Mouse (Mus musculus) myocyte (in vitro differentiated cells): ENCODE data around the gene D11Wsu47e. TPM values are rescaled to one million over a fixed set of nuclear protein-coding genes. Genes with fewer than 3 reads are reported as not detected.

Experiments used
- H3K27me3 ChIP-seq: one replicate; pipeline ENCODE4 v1.6.1; 2011; ENCODE audit not compliant: control insufficient read depth, insufficient read depth, insufficient read length
- H3K36me3 ChIP-seq: one replicate; pipeline ENCODE4 v1.6.1; 2011; ENCODE audit not compliant: control insufficient read depth, insufficient read depth
- H3K4me2 ChIP-seq: one replicate; pipeline ENCODE4 v1.6.1; 2011; ENCODE audit warnings: low read depth, control low read depth
- H3K4me3 ChIP-seq: one replicate; pipeline ENCODE4 v1.5.1; 2011; ENCODE audit warnings: mild to moderate bottlenecking, control low read depth, moderate library complexity
- H3K79me2 ChIP-seq: one replicate; pipeline ENCODE4 v1.6.1; 2011; ENCODE audit not compliant: control insufficient read depth, insufficient read depth
- H3ac ChIP-seq: one replicate; pipeline ENCODE4 v1.6.1; 2011; ENCODE audit not compliant: control insufficient read depth, insufficient read length
- CEBPB ChIP-seq: IDR thresholded peaks from 2 replicates; pipeline ENCODE4 v1.6.1; 2011; ENCODE audit warnings: mild to moderate bottlenecking, moderate library complexity; ENCODE audit not compliant: poor library complexity, insufficient read depth, severe bottlenecking
- E2F4 ChIP-seq: IDR thresholded peaks from one replicate; pipeline ENCODE4 v1.6.1; 2011; ENCODE audit warnings: mild to moderate bottlenecking, control low read depth, moderate library complexity; ENCODE audit not compliant: insufficient read depth
- MAX ChIP-seq: IDR thresholded peaks from one replicate; pipeline ENCODE4 v1.6.1; 2011; ENCODE audit warnings: low read depth, mild to moderate bottlenecking, control low read depth
- MYOD1 ChIP-seq, 3 experiments: IDR thresholded peaks; one replicate each; pipeline ENCODE4 v1.6.1; 2011; ENCODE audit warnings: control low read depth in 2 of 3, low read depth in 2 of 3, mild to moderate bottlenecking in 2 of 3, moderate library complexity in 1 of 3; ENCODE audit not compliant: insufficient read length in 2 of 3, control insufficient read depth in 1 of 3
- MYOG ChIP-seq, 3 experiments: IDR thresholded peaks; one replicate each; pipeline ENCODE4 v1.6.1; 2011; ENCODE audit warnings: control low read depth in 2 of 3, low read depth in 2 of 3, mild to moderate bottlenecking in 2 of 3; ENCODE audit not compliant: insufficient read length in 2 of 3, control insufficient read depth in 1 of 3, insufficient read depth in 1 of 3
- POLR2A ChIP-seq: IDR thresholded peaks from one replicate; pipeline ENCODE4 v1.6.1; 2011; ENCODE audit warnings: low read depth, mild to moderate bottlenecking, control low read depth, moderate library complexity; ENCODE audit not compliant: insufficient read length
- POLR2AphosphoS2 ChIP-seq: IDR thresholded peaks from one replicate; pipeline ENCODE4 v1.6.1; 2011; ENCODE audit warnings: low read depth, control low read depth; ENCODE audit not compliant: insufficient read length
- REST ChIP-seq: IDR thresholded peaks from one replicate; pipeline ENCODE4 v1.6.1; 2011; ENCODE audit warnings: mild to moderate bottlenecking, control low read depth, moderate library complexity; ENCODE audit not compliant: insufficient read depth, insufficient read length
- SRF ChIP-seq: IDR thresholded peaks from one replicate; pipeline ENCODE4 v1.6.1; 2011; ENCODE audit warnings: low read depth; ENCODE audit not compliant: control insufficient read depth, insufficient read length
- TCF12 ChIP-seq: IDR thresholded peaks from one replicate; pipeline ENCODE4 v1.6.1; 2011; ENCODE audit warnings: mild to moderate bottlenecking, control low read depth; ENCODE audit not compliant: poor library complexity, insufficient read depth, severe bottlenecking
- TCF3 ChIP-seq: IDR thresholded peaks from one replicate; pipeline ENCODE4 v1.6.1; 2011; ENCODE audit warnings: low read depth, control low read depth; ENCODE audit not compliant: insufficient read length
- USF1 ChIP-seq: IDR thresholded peaks from one replicate; pipeline ENCODE4 v1.6.1; 2011; ENCODE audit warnings: low read depth, mild to moderate bottlenecking, control low read depth, moderate library complexity
- polyA plus RNA-seq: library from polyadenylated mRNA; unstranded; fragments of >200 nt; fragmentation: generic; extraction: Trizol; gene quantifications from one replicate; pipeline ENCODE4 v1.2.1, GENCODE M21; 2012; ENCODE audit warnings: missing spikeins

The D11Wsu47e gene
- polyA plus RNA-seq, 1 experiment: 10.6 TPM

GRCm38 (mm10) chr11:113648690-113649352, 35.4 kb upstream of the D11Wsu47e start, which contains the start of gene Cog1:
Gene Cog1, plus strand, starts transcription at chr11:113649169.
- H3ac ChIP-seq: peak within 1 kb of the TSS; percentile 76
- peak within 1 kb of the TSS; percentile 71 for H3K4me3 ChIP-seq
- peaks cover 6% of the 10 kb centered on the region for H3K79me2 ChIP-seq
- TF ChIP-seq E2F4: no peak
- no peak for TF ChIP-seq MAX
- TF ChIP-seq MYOD1 (IDR thresholded peaks at IDR 0.05; ENCODE audit: control insufficient read depth in 1 of 3, insufficient read length in 2 of 3, low read depth in 2 of 3): no peak
- no peak for TF ChIP-seq SRF
- TF ChIP-seq USF1: no peak
- no peak for TF ChIP-seq POLR2AphosphoS2
- TF ChIP-seq TCF3: no peak
- no peak for TF ChIP-seq MYOG (IDR thresholded peaks at IDR 0.05; ENCODE audit: control insufficient read depth in 1 of 3, insufficient read depth in 1 of 3, insufficient read length in 2 of 3, low read depth in 2 of 3)
- no peak for TF ChIP-seq REST
- TF ChIP-seq POLR2A: no peak
- no peak for TF ChIP-seq TCF12
- TF ChIP-seq CEBPB: no peak
- H3K27me3 ChIP-seq: no peaks in the 10 kb centered on the region
- peaks cover 4% of the 10 kb centered on the region for H3K36me3 ChIP-seq
- peak within 1 kb of the TSS; percentile 86 for H3K4me2 ChIP-seq

GRCm38 (mm10) chr11:113649353-113650210, 34.6 kb upstream of the D11Wsu47e start, which contains the start of gene Slc39a11:
Gene Slc39a11, minus strand, starts transcription at chr11:113650079.
- peak within 1 kb of the TSS; percentile 71 for H3K4me3 ChIP-seq
- TF ChIP-seq USF1 (no peak), POLR2A (peak; percentile 78)
- H3K4me2 ChIP-seq: peak within 1 kb of the TSS; percentile 86
- peaks cover 6% of the 10 kb centered on the region for H3K36me3 ChIP-seq
- H3K27me3 ChIP-seq: no peaks in the 10 kb centered on the region
- peaks cover 6% of the 10 kb centered on the region for H3K79me2 ChIP-seq
- peak within 1 kb of the TSS; percentile 76 for H3ac ChIP-seq

- Histone ChIP-seq H3K27me3 (no peaks in the 10 kb centered on the region), H3K36me3 (peaks cover 14% of the 10 kb centered on the region), H3K4me2 (no peak overlapping the region), H3K4me3 (no peak overlapping the region), H3ac (no peak overlapping the region), H3K79me2 (peaks cover 6% of the 10 kb centered on the region)
- TF ChIP-seq REST (no peak), TCF3 (no peak), POLR2A (no peak), MAX (no peak), E2F4 (no peak), MYOD1 (IDR thresholded peaks at IDR 0.05; ENCODE audit: control insufficient read depth in 1 of 3, insufficient read length in 2 of 3, low read depth in 2 of 3) (no peak), POLR2AphosphoS2 (no peak), SRF (no peak), MYOG (IDR thresholded peaks at IDR 0.05; ENCODE audit: control insufficient read depth in 1 of 3, insufficient read depth in 1 of 3, insufficient read length in 2 of 3, low read depth in 2 of 3) (no peak), USF1 (no peak), TCF12 (no peak), CEBPB (no peak)
These were observed 32.9 kb upstream of the D11Wsu47e start for GRCm38 (mm10) chr11:113651206-113651906.

GRCm38 (mm10) chr11:113651907-113652273, 32.3 kb upstream of the D11Wsu47e start:
- TF ChIP-seq CEBPB (no peak), TCF3 (no peak), POLR2AphosphoS2 (no peak), TCF12 (no peak), MYOG (IDR thresholded peaks at IDR 0.05; ENCODE audit: control insufficient read depth in 1 of 3, insufficient read depth in 1 of 3, insufficient read length in 2 of 3, low read depth in 2 of 3) (no peak), E2F4 (no peak), POLR2A (no peak), MAX (no peak), SRF (no peak)

More at GRCm38 (mm10) chr11:113651907-113652273, 32.3 kb upstream of the D11Wsu47e start:
- Histone ChIP-seq H3K4me2 (no peak overlapping the region), H3K4me3 (no peak overlapping the region), H3K27me3 (no peaks in the 10 kb centered on the region), H3K36me3 (peaks cover 14% of the 10 kb centered on the region), H3ac (no peak overlapping the region), H3K79me2 (peaks cover 6% of the 10 kb centered on the region)
